Mouse (Mus musculus): ENCODE results near the gene Tmem200a.
"Not testable (repeated sequence)": the region's sequence is repeated elsewhere in the genome, so short reads cannot be mapped to it uniquely, and the experiment has no call there.

The Tmem200a gene

GRCm38 (mm10) chr10:25962863-25963262, 116.0 kb downstream of the Tmem200a start:
- DNase-seq = no peak

- DNase-seq = no peak
Observed at GRCm38 (mm10) chr10:25961066-25961465, 117.8 kb downstream of the Tmem200a start.

- no peak for DNase-seq
Observed at GRCm38 (mm10) chr10:25958762-25959753, 119.8 kb downstream of the Tmem200a start.

GRCm38 (mm10) chr10:25954641-25955228, 124.1 kb downstream of the Tmem200a start:
- no peak for DNase-seq

GRCm38 (mm10) chr10:25952838-25953237, 126.0 kb downstream of the Tmem200a start:
- no peak for DNase-seq

GRCm38 (mm10) chr10:25952150-25952549, 126.7 kb downstream of the Tmem200a start:
- DNase-seq = no peak

- DNase-seq = no peak
Observed at GRCm38 (mm10) chr10:25945866-25946265, 133.0 kb downstream of the Tmem200a start.

GRCm38 (mm10) chr10:25944641-25945040, 134.2 kb downstream of the Tmem200a start:
- DNase-seq = no peak

GRCm38 (mm10) chr10:25931796-25932195, 147.1 kb downstream of the Tmem200a start:
- DNase-seq = no peak

GRCm38 (mm10) chr10:25929401-25930150, 149.3 kb downstream of the Tmem200a start:
- DNase-seq = no peak

- DNase-seq = no peak
Observed at GRCm38 (mm10) chr10:25928861-25929368, 149.9 kb downstream of the Tmem200a start.

- DNase-seq = no peak
Observed at GRCm38 (mm10) chr10:25928448-25928786, 150.4 kb downstream of the Tmem200a start.

- no peak for DNase-seq
Observed at GRCm38 (mm10) chr10:25927553-25928447, 151.1 kb downstream of the Tmem200a start.

- no peak for DNase-seq
Observed at GRCm38 (mm10) chr10:25920640-25921278, 158.1 kb downstream of the Tmem200a start.

GRCm38 (mm10) chr10:25918103-25918502, 160.7 kb downstream of the Tmem200a start:
- no peak for DNase-seq

- DNase-seq = no peak
Observed at GRCm38 (mm10) chr10:25910270-25910669, 168.6 kb downstream of the Tmem200a start.

GRCm38 (mm10) chr10:25908027-25909012, 170.5 kb downstream of the Tmem200a start:
- no peak for DNase-seq

- DNase-seq = not testable (repeated sequence)
Observed at GRCm38 (mm10) chr10:25894126-25894525, 184.7 kb downstream of the Tmem200a start.

- no peak for DNase-seq
Observed at GRCm38 (mm10) chr10:25887225-25887624, 191.6 kb downstream of the Tmem200a start.

GRCm38 (mm10) chr10:25884512-25884911, 194.3 kb downstream of the Tmem200a start:
- DNase-seq = no peak
